Mouse (Mus musculus) lung, postnatal 0 days (tissue): Measurements from ENCODE around the gene Atp7a.

ENCODE experiments used
- CTCF ChIP-seq: IDR thresholded peaks from 2 replicates; pipeline ENCODE4 v1.5.1; 2016; ENCODE audit warnings: antibody characterized with exemption, mild to moderate bottlenecking
- EP300 ChIP-seq: IDR thresholded peaks from 2 replicates; pipeline ENCODE4 v1.6.1; 2016; ENCODE audit warnings: antibody characterized with exemption, mild to moderate bottlenecking, control low read depth

GRCm38 (mm10) chrX:106085132-106085531 is 58.1 kb downstream of the Atp7a start:
- TF ChIP-seq CTCF (no peak), EP300 (no peak)
